Mouse (Mus musculus) adrenal gland, postnatal 36 days (tissue): ENCODE measurements around the gene Dync2h1. TPM values are rescaled to one million over a fixed set of nuclear protein-coding genes. Genes with fewer than 3 reads are reported as not detected.
"Not testable (repeated sequence)": the region's sequence is repeated elsewhere in the genome, so short reads cannot be mapped to it uniquely, and the experiment has no call there.

ENCODE experiments used
- DNase-seq, 2 experiments: peaks; one replicate each; pipeline ENCODE4 v3.0.0; 2021; ENCODE audit warnings: mixed read lengths in 1 of 2
- long read RNA-seq, 2 experiments: library from polyadenylated mRNA; stranded (forward); transcript quantifications; one replicate each; pipeline ENCODE4 v2.0.0; 2021; ENCODE audit warnings: borderline sequencing depth in 2 of 2
- total RNA-seq, 2 experiments: library from RNA; stranded (reverse); gene quantifications; 2 replicates each; pipeline ENCODE4 v1.2.3; 2021

Gene Dync2h1
- total RNA-seq = 10 to 100 TPM; 14.9 to 16.8 TPM
- long read RNA-seq, experiment 1, partial matches to known transcripts = 1 of 5 reads
- long read RNA-seq, experiment 1, other reads (novel, unspliced or antisense) = 4 of 5 reads
- long read RNA-seq, experiment 2, partial matches to known transcripts = 1 of 6 reads
- long read RNA-seq, experiment 2, other reads (novel, unspliced or antisense) = 5 of 6 reads

DNA sequence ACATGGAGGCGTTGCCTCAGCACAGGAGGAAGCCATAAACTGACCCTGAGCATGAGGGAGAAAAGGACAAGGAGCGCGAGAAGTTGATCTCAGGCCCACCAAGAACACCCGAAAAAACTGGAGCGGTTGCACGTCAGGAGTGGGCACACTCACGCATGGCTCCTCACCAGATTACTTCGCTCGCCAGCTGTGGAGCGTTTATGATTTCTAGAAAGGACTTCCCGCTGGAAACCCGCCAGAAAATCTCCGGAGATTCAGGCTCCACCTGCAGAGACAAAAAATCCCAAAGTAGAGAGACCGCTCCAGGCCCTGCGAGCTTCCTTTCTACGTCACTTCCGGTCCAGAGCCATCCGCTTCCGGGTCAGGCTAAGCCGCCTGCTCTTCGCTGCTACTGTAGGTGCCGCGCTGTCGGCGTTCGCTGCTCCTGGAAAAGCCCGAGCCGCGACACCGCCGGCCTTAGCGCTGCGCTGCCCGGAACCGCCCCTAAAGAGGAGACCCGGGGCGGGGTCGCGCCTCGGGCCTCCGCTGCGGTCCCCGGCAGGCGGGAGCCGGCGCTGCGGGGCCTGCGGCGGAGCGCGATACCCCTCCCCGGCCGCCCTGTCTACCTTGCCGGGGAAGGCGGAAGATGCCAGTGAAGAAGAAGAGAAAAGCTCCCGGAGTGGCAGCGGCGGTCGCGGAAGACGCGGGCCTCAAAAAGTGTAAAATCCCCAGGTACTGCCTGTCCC is at the start of gene Dync2h1, which contains the start of gene Dcun1d5:
Gene Dync2h1, minus strand, starts transcription at position 275 of the 725 bp plus-strand sequence.
Gene Dcun1d5, plus strand, starts transcription at position 349 of the 725 bp plus-strand sequence.
- peak; percentile 97 to 98 for DNase-seq

DNA sequence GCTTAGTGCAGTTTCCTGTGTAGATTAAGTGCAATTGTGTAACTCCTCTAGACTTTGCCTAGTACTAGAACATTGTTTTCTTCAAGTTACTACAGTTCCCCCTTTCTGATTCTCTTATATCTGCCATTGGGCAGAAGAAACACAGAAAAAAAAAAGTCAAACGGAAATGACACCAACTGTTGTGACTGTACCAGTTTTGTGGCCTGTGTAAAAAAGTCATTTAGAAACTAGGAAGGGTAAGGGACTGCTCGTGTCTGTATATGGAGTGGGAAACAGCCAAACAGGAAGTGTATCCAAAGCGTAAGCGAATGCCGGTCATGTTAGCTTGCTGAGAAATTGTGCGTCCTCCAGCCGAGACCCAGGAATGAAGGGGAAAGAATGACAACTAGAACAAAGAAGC is 37.2 kb upstream of the Dync2h1 start:
- DNase-seq = no peak

DNA sequence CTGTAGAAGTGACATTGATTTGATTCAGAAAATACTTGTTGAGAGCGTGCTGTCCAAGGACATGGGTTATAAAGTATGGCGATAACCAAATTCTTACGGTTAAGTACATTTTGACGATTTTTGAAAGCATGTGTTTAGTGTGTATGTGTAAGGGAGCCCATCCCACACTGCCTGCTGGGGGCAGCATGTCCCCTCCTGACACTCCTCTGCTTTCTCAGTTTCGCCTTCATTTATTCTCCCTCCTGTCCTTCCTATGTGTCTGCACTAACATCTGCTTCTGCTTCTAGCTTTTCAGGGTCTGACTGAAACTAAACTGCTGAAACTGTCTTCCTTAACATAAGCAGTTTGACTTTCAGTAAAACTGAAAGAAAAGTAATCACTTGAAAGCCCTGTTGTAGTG is 36.8 kb upstream of the Dync2h1 start:
- no peak for DNase-seq

DNA sequence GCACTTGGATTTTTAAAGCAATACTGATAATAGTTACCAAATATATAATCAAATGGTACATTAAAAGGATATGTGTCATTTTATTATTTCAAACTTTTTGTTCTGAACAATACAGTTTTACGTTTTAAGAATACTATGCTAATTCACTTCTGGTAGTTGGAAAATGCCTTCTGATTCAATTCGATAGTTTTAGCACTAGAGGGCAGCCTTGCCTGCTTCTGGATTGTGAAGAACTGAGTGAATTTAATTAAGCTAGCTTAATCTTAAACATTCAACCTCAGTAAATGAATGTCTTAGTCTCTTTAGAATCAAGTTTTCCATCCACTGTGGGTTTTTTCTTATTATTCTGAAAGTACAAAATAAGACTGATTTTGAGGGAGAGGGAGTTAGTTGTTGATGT is 32.0 kb upstream of the Dync2h1 start:
- DNase-seq = peak in 1 of 2 experiments; percentile 19

DNA sequence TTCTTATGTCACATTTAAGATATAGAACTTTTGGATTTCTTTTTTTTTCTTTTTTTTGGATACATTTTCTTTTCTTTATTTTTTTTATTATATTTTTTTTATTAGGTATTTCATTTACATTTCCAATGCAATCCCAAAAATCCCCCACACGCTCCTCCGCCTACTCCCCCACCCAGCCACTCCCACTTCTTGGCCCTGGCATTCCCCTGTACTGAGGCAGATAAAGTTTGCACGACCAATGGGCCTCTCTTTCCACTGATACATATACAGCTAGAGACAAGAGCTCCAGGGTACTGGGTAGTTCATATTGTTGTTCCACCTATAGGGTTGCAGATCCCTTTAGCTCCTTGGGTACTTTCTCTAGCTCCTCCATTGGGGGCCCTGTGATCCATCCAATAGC is 6.4 kb upstream of the Dync2h1 start:
- DNase-seq = not testable (repeated sequence)

DNA sequence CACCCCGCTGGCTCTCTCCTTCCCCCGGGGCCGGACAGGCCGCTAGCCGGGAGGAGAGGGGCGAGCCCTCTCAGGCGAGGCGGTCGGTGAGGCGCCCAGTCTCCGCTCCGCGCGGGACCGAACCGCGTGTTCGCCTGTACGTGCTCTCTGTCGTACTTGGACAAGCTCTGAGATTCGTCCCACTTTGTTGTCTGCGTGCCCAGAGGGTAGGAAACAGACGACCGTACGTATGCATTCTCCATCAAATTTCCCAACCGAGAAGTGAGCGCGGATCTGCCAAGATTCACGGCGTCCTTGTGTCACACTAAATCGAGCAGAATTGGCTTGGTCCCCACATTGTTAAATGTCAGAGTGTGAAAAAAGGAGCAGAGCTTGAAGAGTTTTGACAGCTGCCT is 648 bp upstream of the Dync2h1 start:
- DNase-seq = peak in 1 of 2 experiments; percentile 44

DNA sequence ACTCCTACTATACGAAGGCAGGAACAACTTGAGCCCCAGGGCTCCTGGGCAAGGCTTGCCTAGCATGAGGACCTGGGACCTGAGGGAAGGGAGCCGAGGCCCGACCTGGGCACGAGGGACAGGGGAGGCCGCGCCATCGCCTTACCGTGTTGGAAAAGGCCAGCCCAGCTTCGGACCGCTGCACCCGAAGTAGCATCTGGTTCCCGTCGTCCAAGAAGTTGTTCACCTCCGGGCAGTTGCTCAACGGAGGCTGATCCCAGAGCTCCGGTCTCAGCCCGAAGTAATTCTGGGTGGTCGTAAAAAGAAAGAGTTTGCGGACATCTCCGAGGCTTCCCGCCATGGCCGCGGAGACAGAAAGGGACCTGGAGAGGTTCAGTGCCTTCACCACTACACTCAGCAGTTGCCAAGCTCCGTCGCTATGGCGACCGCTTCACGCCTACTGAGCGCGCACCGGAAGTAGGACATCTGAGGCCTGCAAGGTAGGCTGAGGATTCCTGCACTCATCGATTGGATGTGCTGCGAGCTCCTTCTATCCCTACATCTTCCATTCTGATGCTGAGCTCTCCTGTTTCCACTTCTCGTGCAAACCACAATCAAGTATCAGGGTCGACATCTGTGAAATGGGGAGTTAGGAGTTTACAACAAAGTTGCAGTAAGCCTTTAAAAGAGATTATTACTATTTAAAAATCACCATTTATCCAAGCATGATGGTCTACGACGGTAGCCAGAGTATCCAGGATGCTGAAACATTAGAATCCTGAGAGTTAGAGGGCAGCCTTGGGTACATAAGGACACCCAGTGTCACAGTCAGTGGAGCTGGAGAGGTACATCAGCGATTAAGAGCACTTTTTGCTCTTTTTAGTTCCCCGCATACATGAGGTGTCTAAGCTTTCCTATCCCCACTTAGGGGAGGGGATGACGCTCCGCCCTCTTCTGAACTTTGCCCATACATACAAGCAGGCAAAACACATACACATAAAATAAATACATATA is 7.3 kb downstream of the Dync2h1 start:
- DNase-seq = peak; percentile 91 to 92

DNA sequence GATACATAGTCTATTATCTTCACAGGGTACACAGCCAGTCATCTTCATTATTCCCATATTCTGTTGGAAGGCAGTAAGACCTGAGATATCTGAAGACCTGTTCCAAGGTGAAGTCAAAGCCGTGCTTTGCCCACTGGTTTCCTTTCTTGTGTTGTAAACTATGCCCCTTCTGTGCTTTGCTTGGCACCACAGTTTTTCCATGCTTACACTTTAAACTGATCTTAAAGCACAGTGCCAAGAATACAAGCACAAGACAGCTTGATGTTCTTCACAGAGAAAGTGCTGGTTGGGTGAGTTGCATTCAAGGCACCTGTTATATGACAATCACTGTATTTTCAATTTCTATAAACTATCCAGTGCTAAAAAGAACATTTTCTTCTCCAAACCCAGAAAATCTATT is 10.5 kb downstream of the Dync2h1 start:
- DNase-seq = no peak

DNA sequence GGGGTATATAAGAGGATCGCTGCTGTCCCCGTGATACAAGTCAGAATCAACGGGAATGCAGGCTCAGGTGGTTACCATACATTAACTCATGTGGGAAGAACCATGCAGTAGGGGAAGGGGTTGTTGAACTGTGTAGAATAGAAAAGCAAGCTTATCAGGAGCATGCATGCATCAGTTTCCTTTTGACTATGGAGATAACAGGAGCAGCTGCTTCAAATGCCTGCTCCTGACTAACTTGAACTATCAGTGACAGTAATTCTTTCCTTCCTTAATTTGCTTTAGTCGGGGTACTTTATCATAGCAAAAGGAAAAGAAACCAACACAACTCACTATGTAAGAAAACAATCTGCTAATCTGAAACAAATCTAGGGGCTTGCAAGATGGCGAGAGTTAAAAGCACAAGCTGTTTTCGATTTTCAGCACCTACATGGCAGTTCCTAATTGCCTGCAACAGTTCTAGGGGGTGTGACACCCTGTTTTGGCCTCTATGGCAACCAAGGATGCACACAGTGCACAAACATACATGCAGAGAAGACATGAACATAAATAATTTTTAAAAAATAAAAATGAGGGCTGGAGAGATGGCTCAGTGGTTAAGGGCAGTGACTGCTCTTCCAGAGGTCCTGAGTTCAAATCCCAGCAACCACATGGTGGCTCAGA is 16.8 kb downstream of the Dync2h1 start:
- no peak for DNase-seq

DNA sequence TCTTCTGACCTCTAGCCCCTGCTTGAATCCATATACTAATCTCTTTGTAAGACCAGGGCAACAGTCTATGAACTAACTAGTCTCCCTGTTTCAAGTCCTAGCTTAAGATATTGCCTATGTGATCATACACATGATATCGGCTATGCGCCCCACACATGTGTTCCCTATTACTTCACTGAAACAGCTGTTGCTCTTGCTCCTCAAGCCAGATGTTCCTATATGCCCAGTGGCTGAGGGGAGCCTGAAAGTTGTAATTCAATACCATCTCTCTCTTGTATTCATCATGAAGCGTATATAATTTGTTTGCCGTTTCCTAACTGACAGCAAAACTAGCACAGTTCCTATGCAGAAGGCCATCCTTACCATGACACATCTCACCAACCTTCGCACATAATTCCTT is 23.6 kb downstream of the Dync2h1 start:
- DNase-seq = no peak

DNA sequence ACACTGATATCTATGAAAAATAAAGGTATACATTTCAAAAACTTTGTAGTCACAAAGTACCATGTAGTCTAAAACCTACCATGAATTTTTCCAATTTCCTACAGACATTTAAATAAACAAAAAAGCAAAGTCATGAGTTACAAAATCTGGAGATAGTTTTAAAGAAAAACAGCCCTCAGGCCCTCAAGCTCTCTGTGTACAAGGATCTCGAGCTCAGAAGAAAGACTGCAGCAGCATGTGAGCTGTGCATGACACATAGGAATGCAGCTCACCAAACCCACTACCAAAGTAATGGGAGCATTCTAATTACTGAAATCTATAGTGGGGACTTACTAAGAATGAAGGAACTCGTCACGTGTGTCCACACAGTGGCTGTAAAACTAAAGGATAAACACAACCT is 24.5 kb downstream of the Dync2h1 start:
- no peak for DNase-seq

DNA sequence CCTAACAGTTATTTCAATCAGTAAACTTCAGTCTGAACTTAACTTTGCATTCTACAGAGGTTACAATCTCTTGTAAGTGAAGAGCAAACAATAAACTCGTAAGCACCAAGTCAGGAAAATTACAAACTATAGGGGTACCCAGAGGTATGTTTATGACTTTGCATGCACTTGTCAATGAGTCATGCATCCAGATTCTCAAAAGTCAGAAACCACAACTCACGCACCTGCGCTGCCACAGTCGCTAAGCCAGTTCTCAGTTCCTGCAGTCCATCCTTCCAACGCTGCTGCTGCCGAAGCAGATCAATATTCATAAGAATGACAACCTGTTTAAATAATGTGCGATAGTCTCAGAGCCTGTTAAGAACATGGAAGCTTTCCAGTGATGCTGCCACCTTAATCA is 25.6 kb downstream of the Dync2h1 start:
- no peak for DNase-seq

DNA sequence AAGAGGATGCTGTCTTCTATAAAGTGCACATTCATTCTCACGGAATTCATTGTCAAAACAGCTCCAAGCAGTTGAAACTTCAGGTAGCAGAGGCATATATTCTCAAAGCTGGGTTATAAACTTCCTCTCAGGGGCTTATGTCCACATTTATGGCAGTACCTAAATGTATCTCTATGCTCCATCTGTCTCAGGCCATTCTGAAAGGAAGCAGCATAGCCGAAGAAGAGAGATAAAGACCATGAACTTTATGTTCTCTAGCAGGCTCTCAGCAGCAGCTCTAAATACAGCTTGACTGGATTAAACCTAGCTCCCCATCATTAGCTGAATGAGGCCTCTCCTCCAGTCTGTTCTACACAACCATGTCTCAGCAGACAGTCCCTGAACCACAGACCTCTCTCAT is 29.9 kb downstream of the Dync2h1 start:
- no peak for DNase-seq

DNA sequence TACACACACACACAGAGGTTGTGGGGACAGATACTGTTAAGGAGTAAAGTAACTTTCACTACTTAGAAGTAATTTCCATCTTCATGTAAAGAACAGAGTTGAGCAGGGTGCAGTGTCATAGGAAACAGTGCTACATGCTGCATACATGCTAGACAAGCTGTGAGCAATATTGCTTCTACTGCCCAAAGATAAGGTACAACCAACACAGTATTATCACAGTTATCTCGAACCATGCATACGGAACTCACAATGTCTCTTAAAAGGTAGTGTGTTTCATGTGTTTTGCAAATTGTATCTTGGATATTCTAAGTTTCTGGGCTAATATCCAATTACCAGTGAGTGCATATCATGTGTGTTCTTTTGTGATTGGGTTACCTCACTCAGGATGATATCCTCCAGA is 61.4 kb downstream of the Dync2h1 start:
- no peak for DNase-seq

DNA sequence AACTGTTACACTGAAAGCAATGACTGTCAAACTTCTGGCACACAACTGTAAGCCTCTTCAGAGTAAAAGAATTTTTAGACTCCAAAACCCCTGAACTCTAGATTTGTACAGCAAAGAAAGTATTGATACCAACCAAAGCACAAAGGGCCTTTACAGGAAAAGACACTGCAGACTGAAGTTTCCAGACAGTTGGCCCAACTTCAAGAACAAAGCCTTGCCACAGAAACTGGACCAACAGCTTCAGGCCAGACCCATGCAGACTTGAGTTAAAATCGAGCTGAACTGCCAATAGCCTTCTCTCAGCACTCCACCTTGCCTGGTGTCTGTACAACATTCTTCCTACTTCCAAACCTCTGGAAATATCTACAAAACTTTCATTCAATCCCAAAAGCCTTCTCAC is 74.1 kb downstream of the Dync2h1 start:
- no peak for DNase-seq

DNA sequence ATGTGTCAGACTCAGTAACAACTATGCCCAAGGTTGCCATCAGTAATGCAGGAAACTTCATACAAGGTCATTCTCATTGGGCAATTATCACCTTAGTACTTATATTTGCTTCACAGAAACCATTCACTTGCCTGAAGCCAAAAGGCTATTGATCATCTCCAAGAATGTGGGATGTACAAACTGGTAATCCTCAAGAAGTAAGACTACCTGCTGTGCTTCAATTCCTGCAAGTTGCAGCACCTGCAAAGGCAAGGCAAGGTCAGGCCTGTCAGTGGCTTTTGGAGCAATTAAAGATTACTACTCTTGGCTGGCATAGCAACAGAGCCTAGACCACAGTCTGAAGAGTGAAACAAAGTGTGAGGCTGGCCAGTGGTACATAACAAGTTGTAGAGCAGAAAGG is 82.9 kb downstream of the Dync2h1 start:
- no peak for DNase-seq

DNA sequence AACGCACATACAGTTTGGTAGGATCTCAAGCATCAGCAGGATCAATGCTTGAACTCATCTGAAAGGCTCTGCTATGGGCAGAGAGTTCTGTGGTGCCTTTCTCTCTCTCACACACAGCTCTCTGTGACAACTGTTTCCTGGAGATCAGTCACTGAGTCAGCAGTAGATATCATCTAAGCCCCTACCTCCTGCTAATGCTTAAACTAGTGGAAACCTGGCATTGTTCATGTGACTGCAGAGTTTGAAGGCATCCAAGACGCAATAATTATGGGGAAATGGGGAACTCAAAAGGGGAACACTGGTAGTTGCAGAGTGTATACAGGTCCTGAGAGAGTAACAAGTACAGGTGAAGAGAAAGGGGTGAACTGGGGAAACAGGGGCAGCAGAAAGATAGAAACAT is 109.6 kb downstream of the Dync2h1 start:
- no peak for DNase-seq

DNA sequence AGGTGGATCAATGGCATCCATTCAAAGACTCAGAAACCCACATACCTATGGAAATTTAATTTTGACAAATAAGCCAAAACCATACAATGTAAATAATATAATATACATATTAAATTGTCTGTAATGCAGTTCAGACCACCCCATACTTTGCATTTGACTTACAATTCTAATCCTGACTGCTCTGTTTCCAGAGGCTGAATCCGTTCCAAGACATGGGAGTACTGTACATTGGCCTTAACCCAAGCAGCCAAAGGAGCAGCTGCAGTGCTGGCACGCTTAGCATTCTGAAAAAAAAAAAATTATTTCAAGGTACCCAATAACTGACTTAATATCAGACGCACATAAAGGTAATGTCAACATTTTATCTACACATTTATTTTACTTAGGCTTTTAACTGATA is 113.4 kb downstream of the Dync2h1 start:
- DNase-seq = no peak

DNA sequence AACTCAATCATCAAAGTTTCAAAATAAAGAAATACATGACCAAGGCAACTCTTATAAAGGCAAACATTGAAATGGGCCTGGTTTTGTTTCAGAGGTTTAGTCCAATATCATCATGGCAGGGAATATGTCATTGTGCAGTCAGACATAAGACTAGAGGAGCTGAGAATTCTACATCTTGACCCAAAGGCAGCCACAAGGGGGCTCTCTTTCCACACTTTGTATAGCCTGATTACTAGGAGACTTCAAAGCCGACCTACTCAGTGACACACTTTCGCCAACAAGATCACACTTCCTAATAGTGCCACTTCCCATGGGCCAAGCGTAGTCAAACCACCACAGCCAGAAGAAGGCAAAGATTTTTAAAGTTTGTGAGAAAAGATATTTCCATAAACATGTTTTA is 133.7 kb downstream of the Dync2h1 start:
- DNase-seq = peak; percentile 28 to 52

DNA sequence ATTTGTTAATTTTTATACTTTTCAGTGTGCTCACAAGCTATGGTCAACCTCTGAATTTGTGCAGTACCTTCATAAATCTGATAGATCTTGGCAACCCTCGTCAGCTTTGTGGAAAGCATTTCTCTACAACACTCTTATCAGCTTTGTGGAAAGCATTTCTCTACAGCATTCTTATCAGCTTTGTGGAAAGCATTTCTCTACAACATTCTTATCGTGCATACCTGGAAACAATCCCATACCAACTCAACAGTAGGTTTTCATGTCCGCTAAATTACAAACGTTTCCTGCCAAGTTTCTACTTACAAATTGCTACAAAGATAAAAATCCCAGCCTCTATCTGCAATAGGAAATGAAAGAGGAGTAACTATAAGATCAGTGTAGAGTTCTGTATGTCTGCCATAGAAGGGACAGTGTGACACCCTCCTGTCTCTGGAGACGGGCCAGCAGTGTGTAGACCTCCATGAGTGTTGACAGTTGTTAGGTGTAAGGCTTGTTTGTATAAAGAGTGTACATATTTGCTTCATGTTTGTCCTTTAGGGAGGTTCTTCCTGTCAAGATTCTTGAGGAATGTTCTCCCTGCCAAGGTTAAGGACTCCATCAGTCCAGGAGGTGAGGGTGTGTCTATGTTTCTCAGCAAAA is 141.5 kb downstream of the Dync2h1 start:
- no peak for DNase-seq

DNA sequence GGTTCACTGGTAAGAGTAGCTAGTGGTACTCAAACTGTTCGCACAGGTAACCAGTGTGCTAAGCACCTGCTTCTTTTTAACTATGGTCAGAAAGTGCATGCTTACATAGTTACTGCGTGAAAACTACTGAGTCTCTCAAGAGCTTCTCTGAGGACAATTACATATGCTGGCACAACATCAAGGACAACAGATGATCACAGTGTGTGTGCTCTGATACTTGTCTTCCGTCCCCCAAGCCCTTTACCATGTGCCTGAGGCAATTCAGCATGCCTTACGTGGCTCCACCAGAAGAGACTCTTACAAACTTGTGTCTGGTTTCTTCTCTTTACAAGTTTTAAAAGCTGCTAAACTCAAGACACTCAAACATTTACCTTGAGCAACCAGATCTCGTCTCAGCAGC is 143.0 kb downstream of the Dync2h1 start:
- DNase-seq = no peak

DNA sequence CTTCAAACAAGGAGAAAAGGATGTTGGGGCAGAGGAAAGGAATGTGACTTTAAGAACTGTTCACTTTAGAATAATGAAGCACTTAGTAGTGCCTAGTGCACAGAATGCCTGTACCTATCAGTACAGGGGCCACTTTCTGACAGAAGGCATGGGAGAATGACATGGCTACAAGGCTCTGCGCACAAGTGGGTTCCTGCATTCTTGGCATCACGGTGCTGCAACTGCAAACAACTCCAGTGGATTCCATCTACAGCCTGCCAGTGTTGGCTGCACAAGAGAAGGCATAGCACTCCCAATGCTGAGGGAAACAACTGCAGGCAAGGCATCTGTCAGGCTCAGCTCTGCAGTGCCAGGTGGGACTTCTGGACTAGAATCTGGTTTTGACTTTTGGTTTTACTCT is 151.7 kb downstream of the Dync2h1 start:
- no peak for DNase-seq
